Mouse (Mus musculus) megakaryocyte, adult 5-6 weeks (primary cell): ENCODE measurements around the gene Szt2. TPM values are rescaled to one million over a fixed set of nuclear protein-coding genes. Genes with fewer than 3 reads are reported as not detected.

ENCODE experiments used
- total RNA-seq, 2 experiments: library from RNA; stranded (forward) in 1 of 2; stranded (reverse) in 1 of 2; fragments of 153-499, 151-499 nt in 1 of 2; fragments of 221-1000, 200-1000 nt in 1 of 2; gene quantifications; 2 replicates each; pipeline versions ENCODE4 v1.2.3 to v1.2.4; 2015 to 2017

The Szt2 gene
- total RNA-seq, 2 experiments from 2014 or later: 4.1 to 11.2 TPM

Other genes with a start within 250 kb of the Szt2 start
- 11.0 and 14.2 TPM in 2 replicates for gene Kdm4a, start 229.2 kb downstream of the Szt2 start, total RNA-seq (2015)
- 29.1 and 34.3 TPM in 2 replicates for gene Kdm4a, start 229.2 kb downstream of the Szt2 start, total RNA-seq (2017)
- gene Ptprf, start 117.9 kb downstream of the Szt2 start, total RNA-seq (2015): 1.1 TPM in 2 replicates
- 0.77 and 0.89 TPM in 2 replicates for gene Ptprf, start 117.9 kb downstream of the Szt2 start, total RNA-seq (2017)
- gene Med8, start 64 bp upstream of the Szt2 start, total RNA-seq (2015): 76.9 and 102 TPM in 2 replicates
- gene Med8, start 64 bp upstream of the Szt2 start, total RNA-seq (2017): 82.0 and 106 TPM in 2 replicates
- 88.6 and 93.9 TPM in 2 replicates for gene Elovl1, start 18.8 kb upstream of the Szt2 start, total RNA-seq (2015)
- gene Elovl1, start 18.8 kb upstream of the Szt2 start, total RNA-seq (2017): 67.1 and 76.1 TPM in 2 replicates
- 47.3 and 47.8 TPM in 2 replicates for gene Cdc20, start 28.1 kb upstream of the Szt2 start, total RNA-seq (2015)
- 81.0 and 83.9 TPM in 2 replicates for gene Cdc20, start 28.1 kb upstream of the Szt2 start, total RNA-seq (2017)
- gene Mpl, start 48.2 kb upstream of the Szt2 start, total RNA-seq (2015): 0.36 TPM in 1 of 2 replicates, not detected in the other
- not detected in 2 replicates for gene Mpl, start 48.2 kb upstream of the Szt2 start, total RNA-seq (2017)
- gene Tie1, start 80.8 kb upstream of the Szt2 start, total RNA-seq (2015): 0.27 and 0.34 TPM in 2 replicates
- 0.16 and 0.26 TPM in 2 replicates for gene Tie1, start 80.8 kb upstream of the Szt2 start, total RNA-seq (2017)
- not detected in 2 replicates for gene 2610528J11Rik, start 117.7 kb upstream of the Szt2 start, total RNA-seq (2015)
- gene 2610528J11Rik, start 117.7 kb upstream of the Szt2 start, total RNA-seq (2017): not detected in 2 replicates
- 0.18 TPM in 1 of 2 replicates, not detected in the other for gene Tmem125, start 134.8 kb upstream of the Szt2 start, total RNA-seq (2015)
- not detected in 2 replicates for gene Tmem125, start 134.8 kb upstream of the Szt2 start, total RNA-seq (2017)
- not detected in 2 replicates for gene Cfap57, start 211.5 kb upstream of the Szt2 start, total RNA-seq (2015)
- gene Cfap57, start 211.5 kb upstream of the Szt2 start, total RNA-seq (2017): 0.16 and 0.18 TPM in 2 replicates
- 54.9 and 61.9 TPM in 2 replicates for gene Ebna1bp2, start 211.5 kb upstream of the Szt2 start, total RNA-seq (2015)
- 46.8 and 63.7 TPM in 2 replicates for gene Ebna1bp2, start 211.5 kb upstream of the Szt2 start, total RNA-seq (2017)
- not detected in 2 replicates for gene Olfr62, start 249.7 kb upstream of the Szt2 start, total RNA-seq (2015)
- not detected in 2 replicates for gene Olfr62, start 249.7 kb upstream of the Szt2 start, total RNA-seq (2017)